Mouse (Mus musculus): ENCODE measurements around the gene Cyp2d11. TPM values are rescaled to one million over a fixed set of nuclear protein-coding genes. Genes with fewer than 3 reads are reported as not detected.
A peak's percentile ranks its signal among the peaks of the same experiment; 100 is the strongest.

Cyp2d11 gene
- polyA plus RNA-seq, 1 experiment from 2014 or later: not detected

DNA sequence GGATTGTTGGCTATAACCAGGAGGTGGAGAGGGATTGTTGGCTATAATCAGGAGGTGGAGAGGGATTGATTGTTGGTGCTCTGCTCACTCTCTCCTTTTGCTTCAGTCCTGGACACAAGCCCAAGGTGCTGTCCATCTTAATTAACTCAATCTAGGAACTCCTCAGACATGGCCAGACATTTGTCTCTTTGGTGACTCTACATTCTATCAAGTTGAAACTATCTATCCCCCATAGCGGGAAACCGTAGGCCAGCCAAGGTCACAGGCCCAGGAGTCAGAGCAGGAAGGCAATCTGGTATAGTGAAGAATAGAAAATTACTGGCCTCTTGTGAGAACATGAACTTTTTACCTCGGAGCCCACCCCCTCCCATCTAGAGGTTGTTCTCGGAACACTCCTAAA is 31.6 kb downstream of the Cyp2d11 start:
- Histone ChIP-seq H3K27me3 (no peaks in the 10 kb centered on the region), H3K9ac (no peak overlapping the region), H3K4me1 (peaks cover 18% of the 10 kb centered on the region), H3K9me3 (replicated peaks) (no peaks in the 10 kb centered on the region), H3K27ac (peak overlapping the region; percentile 73; the same call in 1 of the 2 replicates), H3K4me2 (no peak overlapping the region), H3K36me3 (no peaks in the 10 kb centered on the region), H3K4me3 (replicated peaks) (no peak overlapping the region)
- no peak for ATAC-seq (replicated peaks; ENCODE audit: low FRiP score)
- 55% methylated on average over 4 of the region's 4 CpGs for WGBS

DNA sequence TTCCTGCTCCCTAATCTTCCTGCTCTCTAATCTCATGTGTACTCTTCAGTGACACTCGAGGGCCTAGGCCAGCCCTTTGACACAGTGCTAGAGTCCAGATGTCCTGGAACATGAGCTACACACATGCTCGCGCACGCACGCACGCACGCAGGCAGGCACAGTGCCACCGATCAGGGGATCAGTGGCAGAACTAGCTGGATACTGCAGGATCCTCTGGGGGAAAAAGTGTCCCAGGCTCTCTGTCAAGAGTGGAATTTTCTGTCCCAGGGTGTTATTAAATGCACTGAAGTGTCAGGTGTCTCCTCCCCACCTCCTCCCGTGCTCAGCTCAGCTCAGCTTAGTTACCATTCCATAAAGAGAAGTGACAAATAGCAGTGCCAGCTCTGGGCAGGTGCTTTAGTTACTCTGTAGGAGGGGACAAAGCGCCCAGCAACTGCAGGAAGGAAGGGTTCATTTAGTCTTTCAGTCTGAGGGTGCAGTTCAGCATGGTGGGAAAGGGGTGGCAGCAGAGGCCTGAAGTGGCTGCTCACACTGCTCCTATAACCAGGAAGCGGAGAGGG is 32.3 kb downstream of the Cyp2d11 start:
- Histone ChIP-seq H3K4me3 (replicated peaks) (no peak overlapping the region), H3K36me3 (no peaks in the 10 kb centered on the region), H3K27me3 (no peaks in the 10 kb centered on the region), H3K4me2 (no peak overlapping the region), H3K9ac (no peak overlapping the region), H3K27ac (peak overlapping the region; percentile 73), H3K9me3 (replicated peaks) (no peaks in the 10 kb centered on the region), H3K4me1 (peaks cover 18% of the 10 kb centered on the region)
- peak; percentile 60; the same call in 1 of the 2 replicates for ATAC-seq (replicated peaks; ENCODE audit: low FRiP score)
- 58% methylated on average over 11 of the region's 11 CpGs for WGBS

DNA sequence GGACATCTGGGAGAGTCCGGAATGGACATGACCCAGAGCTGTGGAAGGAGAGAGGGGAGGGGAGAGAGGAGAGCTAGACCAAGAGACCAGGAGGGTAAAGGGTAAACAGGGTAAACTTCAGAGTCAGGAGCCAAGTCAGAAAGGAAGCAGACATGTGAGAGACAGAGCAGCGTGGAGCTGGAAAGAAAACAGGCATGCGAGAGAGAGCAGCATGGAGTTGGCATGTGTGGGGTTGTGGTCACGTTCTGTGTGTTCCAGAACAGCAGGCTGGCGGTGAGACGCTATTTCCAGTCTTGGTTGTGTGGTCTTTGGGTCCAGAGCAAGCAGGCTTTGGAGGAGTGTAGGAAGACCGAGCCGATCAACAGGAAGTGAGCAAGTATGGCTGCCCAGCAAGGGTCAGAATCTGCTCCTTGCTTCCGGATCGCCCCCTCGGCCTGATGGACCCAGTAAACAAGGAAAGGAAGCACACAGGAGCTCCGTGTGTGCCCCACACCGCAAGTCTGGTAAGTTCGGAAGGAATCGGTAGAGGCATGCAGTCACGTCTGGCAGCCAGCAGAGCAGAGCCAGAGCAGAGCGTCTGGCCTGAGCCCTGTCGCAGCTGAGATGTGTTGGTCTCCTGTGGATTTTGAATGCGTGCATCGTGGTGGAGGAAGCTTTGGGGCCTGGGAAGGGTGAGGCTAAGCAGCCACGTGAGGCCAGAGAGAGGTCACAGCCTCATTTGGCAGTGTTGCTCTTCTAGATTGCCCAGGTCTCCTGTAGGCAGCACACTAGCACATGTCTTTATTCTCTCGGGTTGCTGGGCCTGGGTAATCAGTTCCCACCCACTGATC is 35.2 kb downstream of the Cyp2d11 start:
- WGBS: 57% methylated on average over 22 of the region's 22 CpGs
- H3K27ac ChIP-seq: peak overlapping the region; percentile 65
- peaks cover 23% of the 10 kb centered on the region for H3K4me1 ChIP-seq
- peak overlapping the region; percentile 19; the same call in 1 of the 2 replicates for H3K4me2 ChIP-seq
- no peaks in the 10 kb centered on the region for H3K9me3 ChIP-seq (replicated peaks)
- no peak overlapping the region for H3K9ac ChIP-seq
- H3K36me3 ChIP-seq: no peaks in the 10 kb centered on the region
- ATAC-seq (replicated peaks; ENCODE audit: low FRiP score): no peak
- H3K27me3 ChIP-seq: no peaks in the 10 kb centered on the region
- no peak overlapping the region for H3K4me3 ChIP-seq (replicated peaks)

DNA sequence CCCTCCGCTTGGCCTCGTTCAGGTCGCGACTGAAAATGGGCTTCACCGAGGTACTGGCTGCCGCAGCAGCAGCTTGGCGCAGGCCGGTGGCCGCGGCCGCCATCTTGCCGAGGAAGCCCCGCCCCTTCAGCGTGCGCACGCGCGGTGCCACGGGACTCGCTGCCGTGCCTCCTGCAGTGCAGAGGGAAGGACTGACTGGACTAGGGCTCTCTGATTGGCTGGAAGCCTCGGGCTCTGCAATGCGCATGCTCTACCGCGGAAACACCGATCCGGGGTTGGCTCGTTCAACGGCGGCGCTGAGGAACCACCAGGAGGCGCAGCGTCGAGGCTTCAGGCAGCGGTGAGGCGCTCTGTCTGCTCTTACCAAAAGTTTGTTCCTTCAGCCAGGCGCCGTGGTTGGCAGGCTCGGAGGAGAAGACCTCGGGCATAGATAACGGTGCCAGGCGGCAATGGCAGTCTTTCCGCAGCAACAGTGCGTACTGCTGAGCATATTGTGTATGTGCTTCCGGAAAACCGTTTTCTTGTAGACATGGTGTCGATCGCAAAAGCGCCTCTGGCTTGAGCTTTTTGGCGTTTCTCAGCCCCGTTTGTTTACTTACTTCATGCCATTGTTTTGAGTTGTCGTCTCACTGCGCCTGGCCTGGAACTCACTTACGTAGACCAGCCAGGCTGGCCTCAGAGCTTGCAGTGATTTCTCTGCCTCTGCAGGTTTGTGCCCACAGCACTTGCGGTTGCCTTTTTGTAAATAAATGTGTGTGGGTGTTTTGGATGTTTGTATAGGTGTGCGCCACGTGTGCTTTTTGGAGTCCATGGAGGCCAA is 39.5 kb downstream of the Cyp2d11 start, which contains the start of gene Ndufa6:
Gene Ndufa6 (minus strand): TSS at position 197 of the 820 bp plus-strand sequence.
- Histone ChIP-seq H3K9me3 (replicated peaks) (no peaks in the 10 kb centered on the region), H3K4me3 (replicated peaks) (peak within 1 kb of the TSS; percentile 93), H3K27me3 (no peaks in the 10 kb centered on the region), H3K27ac (peak within 1 kb of the TSS; percentile 94), H3K4me2 (peak within 1 kb of the TSS; percentile 85), H3K9ac (peak within 1 kb of the TSS; percentile 99), H3K36me3 (peaks cover 21% of the 10 kb centered on the region), H3K4me1 (peaks cover 35% of the 10 kb centered on the region)
- WGBS: 2% methylated on average over 57 of the region's 57 CpGs
- ATAC-seq (replicated peaks; ENCODE audit: low FRiP score): peak; percentile 99

DNA sequence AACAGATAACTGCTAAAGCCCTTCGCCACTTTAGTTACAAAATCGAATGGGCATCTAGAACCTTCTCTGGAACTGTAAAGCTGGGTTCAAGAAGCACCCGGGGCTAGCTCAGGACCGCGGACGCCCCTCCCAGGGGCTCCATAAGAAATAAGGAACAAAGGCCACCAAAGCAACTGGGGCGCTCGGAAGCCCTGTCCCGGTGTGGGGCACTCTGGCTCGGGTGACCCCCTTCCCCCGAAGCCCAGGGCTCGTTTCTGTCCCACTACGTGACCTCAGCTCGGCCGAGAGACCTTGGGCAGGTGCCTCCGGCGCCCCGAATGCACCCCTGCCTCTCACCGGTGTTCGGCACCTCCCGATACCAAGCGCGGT is 40.1 kb downstream of the Cyp2d11 start:
- H3K9me3 ChIP-seq (replicated peaks): no peaks in the 10 kb centered on the region
- peak; percentile 52 for ATAC-seq (replicated peaks; ENCODE audit: low FRiP score)
- WGBS: under 1% methylated on average over 23 of the region's 23 CpGs

DNA sequence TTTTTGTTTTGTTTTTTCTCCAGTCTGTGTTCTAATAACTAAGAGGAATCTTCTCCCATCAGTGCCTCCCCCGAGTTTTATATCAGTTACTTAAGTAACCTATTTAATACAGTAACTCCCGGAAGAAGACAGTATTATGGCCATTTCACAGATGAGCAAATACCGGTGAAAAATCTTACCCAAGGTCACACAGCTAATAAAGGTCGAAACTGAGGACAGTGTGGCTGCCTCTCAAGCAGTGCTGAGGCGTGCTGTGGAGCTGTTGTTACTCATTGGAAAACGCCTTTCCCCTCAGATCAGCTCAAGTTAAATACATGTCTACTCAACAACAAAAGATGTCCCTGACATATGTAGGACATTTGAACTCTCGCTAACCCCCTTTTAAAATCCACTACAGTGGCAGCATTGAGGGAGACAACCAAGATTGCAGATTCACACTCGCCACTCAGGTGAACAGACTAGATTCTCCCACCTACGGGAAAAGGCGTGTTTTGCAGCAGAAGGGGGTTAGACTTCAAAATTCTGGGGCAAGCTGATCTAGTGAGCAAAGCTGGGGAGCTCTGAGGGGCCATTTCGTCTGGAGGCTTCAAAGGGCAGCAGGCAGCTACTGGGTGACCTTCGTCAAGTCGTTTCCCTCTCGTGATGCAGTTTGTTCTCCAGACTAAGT is 40.6 kb downstream of the Cyp2d11 start:
- WGBS: 23% methylated on average over 14 of the region's 14 CpGs
- H3K9ac ChIP-seq: peak overlapping the region; percentile 99
- no peak for ATAC-seq (replicated peaks; ENCODE audit: low FRiP score)
- H3K27me3 ChIP-seq: no peaks in the 10 kb centered on the region
- peak overlapping the region; percentile 93 for H3K4me3 ChIP-seq (replicated peaks)
- H3K36me3 ChIP-seq: peaks cover 33% of the 10 kb centered on the region
- no peaks in the 10 kb centered on the region for H3K9me3 ChIP-seq (replicated peaks)
- H3K27ac ChIP-seq: peak overlapping the region; percentile 94
- peaks cover 26% of the 10 kb centered on the region for H3K4me1 ChIP-seq
- H3K4me2 ChIP-seq: peak overlapping the region; percentile 85

More for the DNA sequence above, 40.1 kb downstream of the Cyp2d11 start:
- Histone ChIP-seq H3K4me2 (peak overlapping the region; percentile 85), H3K4me1 (peaks cover 30% of the 10 kb centered on the region), H3K36me3 (peaks cover 27% of the 10 kb centered on the region), H3K9ac (peak overlapping the region; percentile 99), H3K27ac (peak overlapping the region; percentile 94), H3K4me3 (replicated peaks) (peak overlapping the region; percentile 93), H3K27me3 (no peaks in the 10 kb centered on the region)

DNA sequence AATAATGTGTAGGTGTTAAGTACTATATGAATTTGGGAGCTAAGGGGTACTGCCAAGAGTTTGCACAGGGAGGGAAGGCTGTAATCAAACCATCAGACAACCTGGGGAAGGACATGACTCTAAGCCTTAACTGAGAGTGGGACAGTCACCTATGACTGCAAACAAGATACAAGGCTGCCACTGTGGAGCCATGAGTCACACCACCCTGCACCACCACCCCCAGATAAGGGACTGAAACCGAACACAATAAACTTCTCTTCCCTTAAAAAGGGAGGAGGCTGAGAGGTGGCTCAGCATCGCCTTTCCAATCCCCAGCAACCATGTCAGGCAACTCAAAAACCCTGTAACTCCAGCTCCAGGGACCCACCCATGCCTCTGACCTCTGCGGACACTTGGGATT is 42.3 kb downstream of the Cyp2d11 start:
- Histone ChIP-seq H3K9ac (no peak overlapping the region), H3K9me3 (replicated peaks) (no peaks in the 10 kb centered on the region), H3K27ac (no peak overlapping the region), H3K4me1 (peaks cover 40% of the 10 kb centered on the region), H3K36me3 (peaks cover 38% of the 10 kb centered on the region), H3K4me3 (replicated peaks) (no peak overlapping the region), H3K27me3 (no peaks in the 10 kb centered on the region), H3K4me2 (0 out of 2 replicates have a peak overlapping the region, but pooled peaks have one; percentile 85)
- 83% methylated on average over 3 of the region's 3 CpGs for WGBS
- ATAC-seq (replicated peaks; ENCODE audit: low FRiP score): no peak

DNA sequence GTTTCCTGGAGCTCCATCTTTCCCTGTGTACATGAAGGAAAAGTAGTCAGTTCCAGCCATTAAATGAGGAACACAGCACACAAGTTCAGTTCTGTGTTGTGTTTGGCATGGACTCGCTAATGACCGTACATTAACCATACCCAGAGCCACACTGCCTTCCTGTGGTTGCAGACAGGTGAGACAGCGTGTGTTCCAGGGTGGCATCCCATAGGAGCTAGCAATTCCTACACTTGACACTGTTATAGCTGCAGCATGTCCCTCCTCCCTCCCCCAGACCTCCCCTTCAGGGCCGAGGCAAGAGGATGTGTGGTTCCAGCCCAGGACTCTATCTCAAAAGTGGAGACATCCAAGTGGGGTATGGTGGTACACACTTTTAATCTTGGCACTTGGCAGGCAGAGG is 43.5 kb downstream of the Cyp2d11 start:
- Histone ChIP-seq H3K4me2 (no peak overlapping the region), H3K27ac (peak overlapping the region; percentile 42), H3K9ac (no peak overlapping the region), H3K36me3 (peaks cover 38% of the 10 kb centered on the region), H3K4me1 (peaks cover 40% of the 10 kb centered on the region), H3K4me3 (replicated peaks) (no peak overlapping the region), H3K9me3 (replicated peaks) (no peaks in the 10 kb centered on the region), H3K27me3 (no peaks in the 10 kb centered on the region)
- no peak for ATAC-seq (replicated peaks; ENCODE audit: low FRiP score)
- 89% methylated on average over 4 of the region's 4 CpGs for WGBS

DNA sequence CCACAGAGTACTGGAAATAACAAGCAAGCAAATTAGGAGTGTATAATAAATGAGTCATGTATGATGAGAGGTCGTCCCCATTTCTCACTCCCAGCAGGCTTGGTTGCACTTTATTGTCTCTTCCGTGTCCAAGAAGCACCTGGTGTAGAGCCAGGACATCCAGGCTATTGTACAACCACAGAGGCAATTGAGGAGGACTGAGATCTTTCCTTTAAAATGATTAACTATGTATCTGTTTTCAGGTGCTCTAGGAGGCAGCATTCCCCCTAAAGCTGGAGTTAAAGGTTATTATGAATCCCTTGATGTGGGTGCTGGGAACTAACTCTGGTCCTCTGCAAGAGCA is 44.9 kb downstream of the Cyp2d11 start:
- 74% methylated on average over 2 of the region's 2 CpGs for WGBS
- Histone ChIP-seq H3K27ac (no peak overlapping the region), H3K9ac (no peak overlapping the region), H3K27me3 (no peaks in the 10 kb centered on the region), H3K4me3 (replicated peaks) (no peak overlapping the region), H3K4me1 (peaks cover 35% of the 10 kb centered on the region), H3K4me2 (no peak overlapping the region), H3K9me3 (replicated peaks) (no peaks in the 10 kb centered on the region), H3K36me3 (peaks cover 38% of the 10 kb centered on the region)
- no peak for ATAC-seq (replicated peaks; ENCODE audit: low FRiP score)

DNA sequence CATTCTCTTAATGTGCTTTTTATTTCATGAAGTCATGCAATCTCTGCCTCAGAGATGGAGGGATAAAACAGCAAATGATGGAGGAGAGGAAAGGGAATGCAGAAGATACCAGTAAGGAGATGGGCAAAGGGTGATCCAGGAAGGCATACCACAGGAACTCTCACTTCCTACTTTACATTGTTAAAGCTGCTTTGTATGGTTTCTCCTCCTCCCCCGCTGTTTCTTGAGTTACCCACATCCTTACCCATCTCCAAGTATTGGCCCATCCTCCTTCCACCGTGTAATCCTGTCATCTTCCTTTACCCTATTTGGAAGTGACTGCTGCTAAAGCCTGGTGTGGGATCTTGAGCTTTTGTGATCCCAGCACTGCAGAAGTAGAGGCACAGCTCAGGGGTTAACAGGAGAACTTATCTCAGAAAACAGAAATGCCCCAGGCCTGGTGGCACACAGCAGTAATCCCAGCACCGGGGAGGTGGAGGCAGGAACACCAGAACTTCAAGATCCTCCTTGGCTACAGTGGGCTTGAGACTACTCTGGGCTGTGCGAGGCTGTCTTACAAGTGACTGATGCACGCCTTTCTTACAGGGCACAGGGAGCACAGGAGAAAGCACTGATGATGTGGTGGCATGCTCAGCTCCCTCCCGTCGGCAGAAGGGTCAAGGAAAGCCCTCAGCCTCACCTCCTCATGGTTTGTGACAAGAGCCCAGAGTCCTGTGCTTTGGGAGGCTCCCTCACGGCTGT is 45.4 kb downstream of the Cyp2d11 start:
- H3K4me2 ChIP-seq: no peak overlapping the region
- ATAC-seq (replicated peaks; ENCODE audit: low FRiP score): no peak
- H3K36me3 ChIP-seq: peaks cover 38% of the 10 kb centered on the region
- H3K4me1 ChIP-seq: peaks cover 39% of the 10 kb centered on the region
- H3K4me3 ChIP-seq (replicated peaks): no peak overlapping the region
- WGBS: 88% methylated on average over 8 of the region's 8 CpGs
- no peaks in the 10 kb centered on the region for H3K9me3 ChIP-seq (replicated peaks)
- no peaks in the 10 kb centered on the region for H3K27me3 ChIP-seq
- no peak overlapping the region for H3K27ac ChIP-seq
- H3K9ac ChIP-seq: no peak overlapping the region; the same call in 1 of the 2 replicates

DNA sequence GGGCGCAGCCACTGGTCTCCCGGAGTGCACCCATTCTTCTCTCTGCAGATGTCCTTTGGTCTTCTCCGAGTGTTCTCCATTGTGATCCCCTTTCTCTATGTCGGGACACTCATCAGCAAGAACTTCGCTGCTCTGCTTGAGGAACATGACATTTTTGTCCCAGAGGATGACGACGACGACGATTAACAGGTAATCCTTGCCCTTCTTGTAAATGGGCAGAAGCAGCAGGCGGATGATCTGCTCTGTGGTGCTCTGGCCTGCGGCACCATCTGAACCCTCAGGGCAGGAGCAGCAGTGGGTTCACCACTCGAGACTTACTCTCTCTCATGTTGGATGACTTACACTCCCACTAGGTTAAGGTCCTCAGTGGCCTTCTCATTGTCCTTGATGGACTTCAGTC is 46.0 kb downstream of the Cyp2d11 start:
- Histone ChIP-seq H3K4me2 (no peak overlapping the region), H3K9me3 (replicated peaks) (no peaks in the 10 kb centered on the region), H3K27me3 (no peaks in the 10 kb centered on the region), H3K36me3 (peaks cover 38% of the 10 kb centered on the region), H3K27ac (0 out of 2 replicates have a peak overlapping the region, but pooled peaks have one; percentile 95), H3K4me1 (peaks cover 35% of the 10 kb centered on the region), H3K9ac (no peak overlapping the region), H3K4me3 (replicated peaks) (no peak overlapping the region; the same call in 1 of the 2 replicates)
- ATAC-seq (replicated peaks; ENCODE audit: low FRiP score): no peak
- WGBS: 93% methylated on average over 12 of the region's 12 CpGs
